Mouse (Mus musculus) lung, postnatal 36 days (tissue): ENCODE measurements around the gene Fuom.

Experiments
- DNase-seq: peaks from one replicate; pipeline ENCODE4 v3.0.0; 2022; ENCODE audit warnings: mixed read lengths

Fuom gene

GRCm38 (mm10) chr7:140098466-140098865, 3.8 kb downstream of the Fuom start:
- no peak for DNase-seq

GRCm38 (mm10) chr7:140096055-140096454, 6.2 kb downstream of the Fuom start:
- no peak for DNase-seq

- DNase-seq = no peak
Observed at GRCm38 (mm10) chr7:140095556-140095955, 6.7 kb downstream of the Fuom start.

GRCm38 (mm10) chr7:140094954-140095353, 7.3 kb downstream of the Fuom start:
- DNase-seq = no peak

GRCm38 (mm10) chr7:140092924-140093528, 9.2 kb downstream of the Fuom start, which contains the start of gene Prap1:
TSS of gene Prap1 (plus strand) at chr7:140093395.
- no peak for DNase-seq

GRCm38 (mm10) chr7:140090601-140091000, 11.6 kb downstream of the Fuom start:
- DNase-seq = no peak

GRCm38 (mm10) chr7:140082242-140082678, 20.0 kb downstream of the Fuom start, which contains the start of gene Caly:
TSS of gene Caly (minus strand) at chr7:140082548.
- DNase-seq = no peak

- no peak for DNase-seq
Observed at GRCm38 (mm10) chr7:140081408-140082241, 20.6 kb downstream of the Fuom start.

GRCm38 (mm10) chr7:140080503-140081156, 21.6 kb downstream of the Fuom start:
- DNase-seq = peak; percentile 63

GRCm38 (mm10) chr7:140078711-140079110, 23.5 kb downstream of the Fuom start:
- DNase-seq = peak; percentile 76

GRCm38 (mm10) chr7:140077698-140078097, 24.5 kb downstream of the Fuom start:
- no peak for DNase-seq

- no peak for DNase-seq
Observed at GRCm38 (mm10) chr7:140070042-140070711, 32.1 kb downstream of the Fuom start.

GRCm38 (mm10) chr7:140067397-140067796, 34.8 kb downstream of the Fuom start:
- DNase-seq = no peak

GRCm38 (mm10) chr7:140063092-140063491, 39.1 kb downstream of the Fuom start:
- peak; percentile 77 for DNase-seq

GRCm38 (mm10) chr7:140062307-140062706, 39.9 kb downstream of the Fuom start:
- DNase-seq = peak; percentile 27

GRCm38 (mm10) chr7:140061832-140062130, 40.5 kb downstream of the Fuom start:
- no peak for DNase-seq

- peak; percentile 48 for DNase-seq
Observed at GRCm38 (mm10) chr7:140060936-140061831, 41.1 kb downstream of the Fuom start.

- no peak for DNase-seq
Observed at GRCm38 (mm10) chr7:140059601-140060000, 42.6 kb downstream of the Fuom start.

- DNase-seq = no peak
Observed at GRCm38 (mm10) chr7:140058528-140058927, 43.7 kb downstream of the Fuom start.

GRCm38 (mm10) chr7:140057413-140058407, 44.5 kb downstream of the Fuom start:
- peak; percentile 8 for DNase-seq

GRCm38 (mm10) chr7:140054124-140054523, 48.1 kb downstream of the Fuom start:
- no peak for DNase-seq
